Mouse (Mus musculus) regulatory T cell (primary cell): ENCODE data around the gene Actg1.

Source experiments
- in situ Hi-C: fragments of 300-600 bp; cut with MboI, MseI; formaldehyde crosslinking; loops from one replicate; pipeline ENCODE4 v1.15.1; 2025; ENCODE audit warnings: high pct_unique_total_duplicates

The Actg1 gene

DNA sequence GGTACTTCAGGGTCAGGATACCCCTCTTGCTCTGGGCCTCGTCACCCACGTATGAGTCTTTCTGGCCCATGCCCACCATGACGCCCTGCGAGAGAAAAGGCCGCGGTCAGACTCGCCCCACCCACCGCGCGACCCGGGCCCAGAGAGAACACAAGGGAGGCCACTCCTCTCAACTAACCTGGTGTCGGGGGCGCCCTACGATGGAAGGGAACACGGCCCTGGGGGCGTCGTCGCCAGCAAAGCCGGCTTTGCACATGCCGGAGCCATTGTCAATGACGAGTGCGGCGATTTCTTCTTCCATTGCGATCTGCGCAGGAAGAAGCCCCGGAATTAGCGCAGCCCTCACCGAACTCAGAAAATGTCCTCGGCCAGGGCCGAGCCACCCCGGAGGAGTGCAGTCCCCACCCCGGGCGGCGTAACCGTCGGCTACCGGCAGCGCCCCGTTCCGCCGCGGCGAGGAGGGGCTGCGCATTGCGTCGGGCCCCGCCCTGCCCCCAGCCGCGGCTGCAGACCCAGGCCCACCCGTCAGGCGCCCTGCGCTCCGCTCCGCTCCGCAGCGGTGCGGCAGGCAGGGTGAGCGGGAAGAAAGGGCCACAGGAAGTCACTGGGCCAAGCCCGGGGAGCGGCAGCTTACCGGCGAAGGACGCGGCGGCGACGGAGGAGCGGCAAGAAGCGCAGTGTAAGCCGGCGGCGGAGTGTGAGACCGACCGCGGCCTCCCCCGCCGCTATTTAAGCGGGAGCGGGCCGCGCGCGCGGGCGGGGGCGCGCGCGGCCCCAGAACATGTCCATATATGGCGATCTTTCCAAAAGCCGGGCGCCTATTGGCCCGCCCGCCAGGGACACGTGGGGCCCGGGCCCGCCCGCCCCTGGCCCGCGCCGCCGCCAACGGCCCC, at the start of gene Actg1:
Actg1 (minus strand) TSS at position 752 of the 893 bp plus-strand sequence.
- in situ Hi-C loops: loop anchor here (10.0 kb wide), 1 partner anchor 1293 kb away; no protein-coding TSS in a partner anchor

- in situ Hi-C loops: no loop called here
These were observed 49.3 kb upstream of the Actg1 start for GRCm38 (mm10) chr11:120397602-120398001.

DNA sequence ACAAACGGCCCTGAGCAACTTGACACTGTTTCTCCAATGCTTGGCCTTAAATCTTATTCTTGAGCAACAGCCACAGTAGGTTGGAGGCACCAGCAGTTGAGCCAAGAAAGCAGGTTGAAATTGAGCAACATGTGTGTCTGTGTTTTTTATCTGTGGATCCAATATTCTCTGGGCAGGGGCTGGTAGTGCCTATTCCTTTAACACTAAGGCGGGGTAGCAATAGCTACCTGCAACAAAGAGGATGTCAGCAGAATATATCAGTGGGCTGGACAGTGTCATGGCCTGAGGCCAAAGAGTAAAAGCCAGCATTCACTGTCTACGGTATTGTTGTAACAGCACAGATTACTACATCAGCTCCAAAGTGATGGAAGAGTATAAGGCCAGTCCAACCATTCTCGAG, 47.3 kb upstream of the Actg1 start:
- in situ Hi-C loops: no loop called here

GRCm38 (mm10) chr11:120388580-120388979, 40.2 kb upstream of the Actg1 start:
- in situ Hi-C loops: loop anchor here (10.0 kb wide), 1 partner anchor 1484 kb away; no protein-coding TSS in a partner anchor

DNA sequence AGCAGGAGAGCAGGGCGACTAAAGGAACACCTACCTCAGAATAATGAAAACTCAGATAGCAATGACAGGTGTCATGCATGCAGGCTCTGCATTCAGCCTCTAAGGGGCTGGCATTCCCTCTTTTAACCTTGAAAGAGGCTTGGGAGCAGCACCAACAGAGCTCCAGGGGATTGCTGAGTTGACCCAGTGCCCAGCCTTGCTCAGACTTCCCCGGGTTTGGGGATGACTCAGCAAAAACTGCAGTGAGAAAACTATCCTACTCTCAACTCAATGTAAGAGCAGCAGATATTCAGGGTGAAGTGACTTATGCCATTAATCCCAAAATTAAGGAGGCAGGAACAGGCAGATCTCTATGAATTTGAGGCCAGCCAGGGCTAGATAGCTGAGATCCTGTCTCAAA, 38.8 kb upstream of the Actg1 start:
- in situ Hi-C loops: loop anchor here (10.0 kb wide), 1 partner anchor 1482 kb away; no protein-coding TSS in a partner anchor

- in situ Hi-C loops: loop anchor here (10.0 kb wide), 1 partner anchor 1482 kb away; no protein-coding TSS in a partner anchor
These were observed 38.3 kb upstream of the Actg1 start for GRCm38 (mm10) chr11:120386632-120387031.

DNA sequence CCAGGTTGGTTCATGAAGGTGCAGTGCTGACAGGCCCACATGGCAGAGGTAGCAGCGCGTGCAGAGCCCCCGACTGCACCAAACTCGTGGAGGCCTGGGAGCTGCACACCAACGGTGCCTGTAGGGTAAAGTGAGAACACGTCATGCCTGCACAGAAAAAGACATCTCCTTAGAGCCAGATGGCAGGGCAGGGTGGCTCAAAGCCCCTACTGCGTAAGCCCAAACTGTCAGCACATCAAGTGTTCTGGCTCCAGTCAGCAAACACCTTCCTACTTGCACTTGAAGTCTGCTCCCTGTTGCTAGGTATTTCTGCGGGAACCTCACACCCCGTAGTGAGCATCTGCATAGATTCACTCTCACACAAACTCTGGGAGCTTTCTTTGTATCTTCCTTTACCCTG, 34.2 kb upstream of the Actg1 start:
- in situ Hi-C loops: loop anchor here (10.0 kb wide), 1 partner anchor 1478 kb away; no protein-coding TSS in a partner anchor

DNA sequence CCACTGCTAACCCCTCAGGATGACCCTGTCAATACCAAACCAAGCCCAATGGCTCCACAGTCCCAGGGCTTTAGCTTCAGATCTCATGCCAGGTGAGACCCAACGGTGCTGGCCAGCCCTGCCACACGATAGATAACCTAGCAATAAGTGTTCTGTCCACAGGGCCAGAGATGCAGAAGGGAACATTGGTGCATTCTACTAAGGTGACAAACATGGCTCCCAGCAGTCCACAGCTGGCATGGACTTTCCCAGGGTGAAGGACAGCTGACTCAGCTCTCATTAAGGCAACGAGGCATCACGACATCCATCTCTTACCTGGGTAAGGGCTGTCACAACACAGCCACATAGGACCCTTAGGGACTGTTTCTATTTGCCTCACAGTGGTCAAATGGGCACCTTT, 32.8 kb upstream of the Actg1 start:
- in situ Hi-C loops: loop anchor here (10.0 kb wide), 1 partner anchor 1476 kb away; no protein-coding TSS in a partner anchor

DNA sequence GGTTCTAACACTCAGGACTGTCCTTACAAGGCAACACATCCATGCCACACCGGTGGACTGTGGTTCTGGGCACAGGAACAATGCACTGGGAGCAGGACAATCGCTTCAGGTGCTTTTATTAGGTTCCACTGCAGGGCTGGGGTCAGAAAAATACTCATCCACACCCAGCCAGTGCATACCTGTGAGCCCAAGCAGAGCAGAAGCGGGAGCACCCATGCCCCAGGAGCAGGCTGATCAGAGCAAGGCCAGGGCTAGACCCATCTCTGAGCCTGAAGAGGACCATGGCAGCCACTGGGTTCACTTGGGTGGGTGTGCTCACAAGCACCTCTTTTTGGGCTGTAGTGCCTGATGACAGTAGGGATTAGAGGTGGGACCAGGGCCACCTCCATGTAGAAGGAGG, 31.9 kb upstream of the Actg1 start:
- in situ Hi-C loops: loop anchor here (10.0 kb wide), 1 partner anchor 1475 kb away; no protein-coding TSS in a partner anchor

GRCm38 (mm10) chr11:120378611-120379540, 30.5 kb upstream of the Actg1 start, which contains the start of gene Faap100:
TSS of gene Faap100 (minus strand) at chr11:120378764.
- in situ Hi-C loops: no loop called here

- in situ Hi-C loops: no loop called here
These were observed 29.8 kb upstream of the Actg1 start for GRCm38 (mm10) chr11:120378031-120378610.

GRCm38 (mm10) chr11:120377337-120377736, 29.0 kb upstream of the Actg1 start:
- in situ Hi-C loops: no loop called here

GRCm38 (mm10) chr11:120376302-120377160, 28.2 kb upstream of the Actg1 start:
- in situ Hi-C loops: no loop called here

GRCm38 (mm10) chr11:120375324-120375723, 27.0 kb upstream of the Actg1 start:
- in situ Hi-C loops: no loop called here

GRCm38 (mm10) chr11:120373820-120374586, 25.7 kb upstream of the Actg1 start:
- in situ Hi-C loops: no loop called here

GRCm38 (mm10) chr11:120373025-120373424, 24.7 kb upstream of the Actg1 start:
- in situ Hi-C loops: no loop called here

DNA sequence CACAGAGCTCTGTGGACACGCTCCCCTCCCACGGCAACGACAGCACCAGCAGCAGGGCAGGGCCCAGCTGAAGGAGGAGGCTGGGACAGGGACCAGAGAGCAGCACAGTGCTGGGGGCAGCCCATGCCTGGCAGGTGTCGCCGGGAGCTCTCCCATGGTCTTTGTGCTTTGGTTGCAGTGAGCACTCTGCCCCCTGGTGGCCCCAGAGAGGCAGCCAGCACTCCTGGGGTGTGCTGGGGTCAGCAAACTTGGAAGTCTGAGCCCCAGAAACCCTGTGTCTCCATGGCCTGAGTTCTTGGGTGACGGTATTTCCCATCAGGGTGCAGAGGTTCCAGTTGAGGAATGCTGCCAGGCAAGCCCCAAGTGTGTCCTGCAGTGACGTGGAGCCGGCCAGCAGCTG, 21.3 kb upstream of the Actg1 start:
- in situ Hi-C loops: no loop called here

- in situ Hi-C loops: no loop called here
These were observed 18.2 kb upstream of the Actg1 start for GRCm38 (mm10) chr11:120366443-120367027.

DNA sequence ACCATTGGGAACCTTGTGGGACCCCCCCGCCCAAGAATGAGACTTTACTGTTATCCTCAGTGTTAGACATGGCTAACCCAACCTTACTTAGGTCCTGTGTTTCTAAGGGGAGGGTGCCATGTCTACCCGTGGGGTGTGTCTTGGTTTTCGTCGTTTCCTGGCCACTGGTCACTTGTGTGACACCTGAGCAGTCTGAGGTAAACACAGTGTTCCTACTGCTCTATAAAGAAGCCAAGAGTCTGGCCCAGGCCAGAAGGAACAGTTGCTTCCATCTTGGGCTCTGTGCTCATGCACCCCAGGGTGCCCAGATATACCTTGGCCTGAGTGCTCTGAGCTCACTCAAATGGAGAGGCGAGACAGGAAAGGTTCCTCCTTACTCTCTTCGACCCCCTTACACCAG, 14.5 kb upstream of the Actg1 start:
- in situ Hi-C loops: no loop called here
